Mouse (Mus musculus) CH12.LX (cell line): Measurements from ENCODE around the gene B4gat1. TPM values are rescaled to one million over a fixed set of nuclear protein-coding genes. Genes with fewer than 3 reads are reported as not detected.

ENCODE experiments used
- DNase-seq: peaks from one replicate; pipeline ENCODE4 v3.0.0-alpha.2; 2013; ENCODE audit errors: extremely low read depth
- H3K27ac ChIP-seq: 2 replicates; pipeline ENCODE4 v1.5.1; 2012; ENCODE audit warnings: low read depth, mild to moderate bottlenecking, control low read depth, moderate library complexity; ENCODE audit not compliant: insufficient read depth
- H3K27me3 ChIP-seq: replicated peaks from 2 replicates; pipeline ENCODE3; 2012; ENCODE audit warnings: inconsistent platforms
- H3K36me3 ChIP-seq, 2 experiments: replicated peaks in 1 of 2; 2 replicates each; pipeline versions ENCODE3 to v1.6.1; 2012; ENCODE audit warnings: inconsistent platforms in 1 of 2, low read length in 1 of 2, mild to moderate bottlenecking in 1 of 2, mixed read lengths in 1 of 2, moderate library complexity in 1 of 2; ENCODE audit not compliant: control insufficient read depth in 1 of 2, insufficient read depth in 1 of 2
- H3K4me1 ChIP-seq, 2 experiments: 2 replicates each; pipeline ENCODE4 v1.6.1; 2012; ENCODE audit warnings: inconsistent platforms in 1 of 2, moderate library complexity in 1 of 2; ENCODE audit not compliant: insufficient read depth in 2 of 2, control insufficient read depth in 1 of 2
- H3K4me2 ChIP-seq: 2 replicates; pipeline ENCODE4 v1.6.1; 2012; ENCODE audit warnings: low read depth, mild to moderate bottlenecking, control low read depth; ENCODE audit not compliant: poor library complexity, insufficient read depth, severe bottlenecking
- H3K4me3 ChIP-seq, 3 experiments: fragments of 150-350 bp in 1 of 3; sonication (generic) in 1 of 3; replicated peaks in 1 of 3; 2 replicates each; pipeline versions ENCODE3 to v1.5.1; 2011 to 2012; ENCODE audit warnings: low read depth in 2 of 3, low read length in 2 of 3, mild to moderate bottlenecking in 2 of 3, moderate library complexity in 2 of 3, control low read depth in 1 of 3, improper control_type of control experiment in 1 of 3, inconsistent platforms in 1 of 3, mixed read lengths in 1 of 3; ENCODE audit not compliant: poor library complexity in 1 of 3
- H3K79me2 ChIP-seq: replicated peaks from 2 replicates; pipeline ENCODE4 v1.6.1; 2012; ENCODE audit warnings: mild to moderate bottlenecking, moderate library complexity; ENCODE audit not compliant: control insufficient read depth, poor library complexity, insufficient read depth, severe bottlenecking; ENCODE audit errors: extremely low read depth
- H3K9ac ChIP-seq: 2 replicates; pipeline ENCODE4 v1.6.1; 2012; ENCODE audit warnings: low read depth, mild to moderate bottlenecking, control low read depth, moderate library complexity; ENCODE audit not compliant: insufficient read depth
- H3K9me3 ChIP-seq: replicated peaks from 2 replicates; pipeline ENCODE3; 2012; ENCODE audit warnings: low read length, inconsistent platforms, mixed read lengths
- CHD2 ChIP-seq: IDR thresholded peaks from 2 replicates; pipeline ENCODE4 v1.6.1; 2011; ENCODE audit warnings: low read length, improper control_type of control experiment
- CTCF ChIP-seq, 2 experiments: IDR thresholded peaks in 1 of 2; conservative IDR thresholded peaks in 1 of 2; 2 replicates each; pipeline ENCODE4 v1.5.1; 2011 to 2012; ENCODE audit warnings: low read depth in 2 of 2, low read length in 2 of 2, improper control_type of control experiment in 1 of 2, inconsistent platforms in 1 of 2, mild to moderate bottlenecking in 1 of 2, moderate library complexity in 1 of 2
- EP300 ChIP-seq: IDR thresholded peaks from 2 replicates; pipeline ENCODE4 v1.6.1; 2011; ENCODE audit warnings: low read length, improper control_type of control experiment
- ETS1 ChIP-seq: conservative IDR thresholded peaks from 2 replicates; pipeline ENCODE4 v1.6.1; 2012; ENCODE audit warnings: low read depth, mild to moderate bottlenecking, inconsistent platforms, low read length, improper control_type of control experiment, moderate library complexity
- JUN ChIP-seq: IDR thresholded peaks from 2 replicates; pipeline ENCODE4 v1.6.1; 2011; ENCODE audit warnings: low read depth, mild to moderate bottlenecking, low read length, improper control_type of control experiment, moderate library complexity; ENCODE audit not compliant: insufficient read depth
- JUND ChIP-seq: conservative IDR thresholded peaks from 2 replicates; pipeline ENCODE4 v1.6.1; 2011; ENCODE audit warnings: low read depth, low read length, improper control_type of control experiment
- KAT2A ChIP-seq: IDR thresholded peaks from 2 replicates; pipeline ENCODE4 v1.6.1; 2012; ENCODE audit warnings: low read length, improper control_type of control experiment, inconsistent platforms; ENCODE audit not compliant: insufficient replicate concordance
- MAX ChIP-seq: IDR thresholded peaks from 2 replicates; pipeline ENCODE4 v1.6.1; 2011; ENCODE audit warnings: low read length, improper control_type of control experiment
- MAZ ChIP-seq: IDR thresholded peaks from 2 replicates; pipeline ENCODE4 v1.6.1; 2012; ENCODE audit warnings: low read depth, mild to moderate bottlenecking, inconsistent platforms, low read length, improper control_type of control experiment, moderate library complexity
- MEF2A ChIP-seq: IDR thresholded peaks from 2 replicates; pipeline ENCODE4 v1.6.1; 2014; ENCODE audit warnings: low read depth, mild to moderate bottlenecking, inconsistent platforms, low read length, improper control_type of control experiment, borderline replicate concordance
- NELFE ChIP-seq: IDR thresholded peaks from 2 replicates; pipeline ENCODE4 v1.6.1; 2011; ENCODE audit warnings: low read depth, low read length, improper control_type of control experiment
- NRF1 ChIP-seq: IDR thresholded peaks from 2 replicates; pipeline ENCODE4 v1.6.1; 2014; ENCODE audit warnings: low read depth, mild to moderate bottlenecking, inconsistent platforms, low read length, improper control_type of control experiment, moderate library complexity
- POLR2A ChIP-seq: IDR thresholded peaks from 2 replicates; pipeline ENCODE4 v1.6.1; 2011; ENCODE audit warnings: low read depth, mild to moderate bottlenecking, improper control_type of control experiment, low read length
- POLR2AphosphoS2 ChIP-seq: IDR thresholded peaks from 2 replicates; pipeline ENCODE4 v1.6.1; 2011; ENCODE audit warnings: low read depth, low read length, improper control_type of control experiment
- RAD21 ChIP-seq: IDR thresholded peaks from 2 replicates; pipeline ENCODE4 v1.6.1; 2011; ENCODE audit warnings: low read depth, mild to moderate bottlenecking, low read length, improper control_type of control experiment, moderate library complexity
- RCOR1 ChIP-seq: conservative IDR thresholded peaks from 2 replicates; pipeline ENCODE4 v1.6.1; 2012; ENCODE audit warnings: low read depth, mild to moderate bottlenecking, inconsistent platforms, low read length, improper control_type of control experiment
- TCF12 ChIP-seq: IDR thresholded peaks from 2 replicates; pipeline ENCODE4 v1.6.1; 2014; ENCODE audit warnings: low read depth, mild to moderate bottlenecking, inconsistent platforms, low read length, improper control_type of control experiment
- UBTF ChIP-seq: IDR thresholded peaks from 2 replicates; pipeline ENCODE4 v1.6.1; 2012; ENCODE audit warnings: low read depth, mild to moderate bottlenecking, inconsistent platforms, low read length, improper control_type of control experiment, moderate library complexity
- USF1 ChIP-seq: IDR thresholded peaks from 2 replicates; pipeline ENCODE4 v1.6.1; 2014; ENCODE audit warnings: low read depth, mild to moderate bottlenecking, inconsistent platforms, low read length, improper control_type of control experiment
- ZMIZ1 ChIP-seq: IDR thresholded peaks from 2 replicates; pipeline ENCODE4 v1.6.1; 2012; ENCODE audit warnings: low read depth, mild to moderate bottlenecking, inconsistent platforms, low read length, improper control_type of control experiment
- dilution Hi-C: fragments of 300-500 bp; cut with MboI; formaldehyde crosslinking; loops from 2 replicates; pipeline ENCODE4 v1.14.3; 2020; ENCODE audit warnings: low sequenced_read_pairs; ENCODE audit not compliant: extremely low pct_unique_long_range_greater_than_20kb, extremely low pct_ligation_motif_present
- in situ Hi-C: fragments of 300-500 bp; cut with MboI; formaldehyde crosslinking; loops from 3 replicates; pipeline ENCODE4 v1.14.3; 2019; ENCODE audit warnings: low sequenced_read_pairs, low pct_ligation_motif_present, low pct_unique_long_range_greater_than_20kb, mixed read lengths
- polyA plus RNA-seq: library from polyadenylated mRNA; unstranded; fragments of >175 nt; gene quantifications from 2 replicates; pipeline ENCODE4 v1.2.1, GENCODE M21; 2012; ENCODE audit warnings: low read depth; ENCODE audit not compliant: insufficient read length
- total RNA-seq, 2 experiments: library from RNA; depleted of rRNA; stranded (reverse); fragments of 300-350 nt in 1 of 2; fragments of >200 nt in 1 of 2; gene quantifications; 2 replicates each; pipeline ENCODE4 v1.2.3; 2012 to 2014

Gene B4gat1
- total and polyA plus RNA-seq, 3 experiments, result 5.2 to 12.1 (median 6.9) TPM

- no peak for TF ChIP-seq CTCF (conservative IDR thresholded peaks at IDR 0.05 in 1 of 2, IDR thresholded peaks at IDR 0.05 in 1 of 2; ENCODE audit: low read depth in 2 of 2, low read length in 2 of 2)
- no peak for TF ChIP-seq JUND
- peak; percentile 79; the same call in 1 of the 2 replicates for TF ChIP-seq KAT2A
- no peak for TF ChIP-seq CHD2
- TF ChIP-seq UBTF, result no peak
- TF ChIP-seq ZMIZ1, result no peak
- peak; percentile 67; the same call in 1 of the 2 replicates for TF ChIP-seq MAZ
- TF ChIP-seq NELFE, result peak; percentile 49; the same call in 1 of the 2 replicates
- TF ChIP-seq ETS1, result no peak
- TF ChIP-seq NRF1, result peak; percentile 75
- TF ChIP-seq RAD21, result no peak
- no peak for TF ChIP-seq USF1
- TF ChIP-seq POLR2AphosphoS2, result no peak
- no peak; the same call in none of the 2 replicates for TF ChIP-seq MEF2A
- no peak for TF ChIP-seq MAX
- no peak for TF ChIP-seq RCOR1
These were observed 2.4 kb downstream of the B4gat1 start, which contains the start of gene Brms1 (continued) for GRCm38 (mm10) chr19:5040862-5041523.

- TF ChIP-seq POLR2A, result no peak
- TF ChIP-seq EP300, result no peak
- no peak for TF ChIP-seq JUN
- no peak for TF ChIP-seq TCF12
- H3K4me2 ChIP-seq, result peak overlapping the region; percentile 89
- peaks cover 15 to 36% of the 10 kb centered on the region in 2 experiments for H3K36me3 ChIP-seq
- no peaks in the 10 kb centered on the region for H3K9me3 ChIP-seq
- H3K4me3 ChIP-seq, result peak overlapping the region; percentile 72 to 95 (median 93)
- H3K27me3 ChIP-seq, result peaks cover 3% of the 10 kb centered on the region
- in situ Hi-C loops, result loop anchor here (5.0 kb wide), 1 partner anchor 46 kb away; the partner anchor contains the start of genes Tmem151a and Yif1a
- dilution Hi-C loops, result no loop called here
- no peak for DNase-seq
- peaks cover 11% of the 10 kb centered on the region for H3K79me2 ChIP-seq
- H3K27ac ChIP-seq, result peak overlapping the region; percentile 8; the same call in 1 of the 2 replicates
- H3K9ac ChIP-seq, result peak overlapping the region; percentile 73
- peaks cover 12 to 40% of the 10 kb centered on the region in 2 experiments for H3K4me1 ChIP-seq
These were observed 3.0 kb downstream of the B4gat1 start for GRCm38 (mm10) chr19:5041588-5041987.
